Mouse (Mus musculus) testis, postnatal 14 days (tissue): ENCODE results near the gene Nkx2-3.

Source experiments
- DNase-seq: peaks from one replicate; pipeline ENCODE4 v3.0.0; 2021; ENCODE audit warnings: low spot score

The Nkx2-3 gene

DNA sequence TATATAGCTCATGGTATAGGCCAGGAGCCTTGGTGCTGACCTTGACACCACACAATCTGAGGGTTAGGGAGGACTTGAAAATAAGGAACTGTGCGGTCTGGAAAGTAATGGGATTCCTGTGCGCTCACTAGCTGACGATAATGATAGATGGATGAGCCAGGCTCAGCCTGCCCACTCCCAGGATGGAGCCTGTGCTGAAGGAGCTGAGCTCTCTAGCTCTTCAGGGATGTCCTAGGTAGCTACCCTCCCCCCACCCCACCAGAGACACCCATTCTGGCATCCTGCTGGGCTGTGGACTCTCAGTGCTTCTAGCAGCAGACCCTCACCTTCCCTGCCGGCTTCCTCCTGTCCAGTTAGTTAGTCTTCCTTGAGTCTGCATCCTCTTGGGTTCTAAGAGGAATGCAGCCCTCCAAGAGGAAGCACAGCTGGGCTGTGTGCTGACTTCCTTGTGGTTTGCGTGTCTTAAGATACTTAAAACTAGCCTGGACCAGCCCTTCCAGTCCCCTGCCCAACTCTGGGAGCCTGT is 6.4 kb downstream of the Nkx2-3 start:
- no peak for DNase-seq

DNA sequence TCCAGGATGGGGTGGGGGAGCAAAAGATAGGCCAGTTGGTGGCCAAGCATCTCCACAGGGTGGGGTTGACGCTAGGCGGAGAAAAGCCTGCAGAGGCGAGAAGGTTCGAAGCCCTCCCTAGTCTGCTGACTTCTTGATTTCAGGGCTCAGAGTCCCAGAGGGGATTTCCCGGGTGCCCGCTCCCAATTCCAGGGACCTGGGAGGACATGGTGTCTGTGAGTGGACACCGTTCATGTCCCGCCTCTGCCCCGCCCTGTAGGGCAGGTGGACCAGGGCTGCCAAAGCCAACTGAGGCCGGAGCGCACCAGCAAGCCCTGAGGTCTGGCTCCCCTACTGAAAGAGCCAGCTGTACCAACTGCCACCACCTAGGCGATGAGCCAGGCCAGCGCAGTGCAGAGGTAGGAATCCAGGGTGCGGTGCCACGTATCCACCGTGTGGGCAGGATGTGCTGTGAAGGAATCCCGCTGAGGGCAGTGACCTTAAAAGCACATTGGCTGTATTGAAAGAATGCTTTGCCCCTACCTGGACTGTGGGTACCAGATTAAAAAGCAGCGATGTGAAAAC is 7.9 kb downstream of the Nkx2-3 start:
- no peak for DNase-seq

DNA sequence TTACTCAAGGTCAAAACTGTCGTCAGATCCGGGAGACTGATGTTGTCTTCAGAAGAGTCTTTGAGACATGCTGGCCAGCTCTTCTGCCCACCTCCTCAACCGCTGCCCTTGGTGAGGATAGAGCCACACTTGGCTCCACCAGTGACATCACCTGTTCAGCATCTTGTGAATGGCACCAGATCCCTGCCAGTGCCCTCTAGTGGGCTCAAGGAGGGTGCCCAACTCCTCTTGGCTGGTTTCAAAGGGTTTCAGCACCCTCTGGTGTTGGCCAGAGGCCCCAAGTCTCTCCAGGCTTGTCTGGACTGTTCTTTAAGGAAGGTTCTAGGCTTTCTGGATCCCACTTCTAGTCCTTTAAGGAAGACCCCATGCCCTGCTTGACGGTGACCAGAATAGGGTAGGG is 11.8 kb downstream of the Nkx2-3 start:
- DNase-seq = no peak

DNA sequence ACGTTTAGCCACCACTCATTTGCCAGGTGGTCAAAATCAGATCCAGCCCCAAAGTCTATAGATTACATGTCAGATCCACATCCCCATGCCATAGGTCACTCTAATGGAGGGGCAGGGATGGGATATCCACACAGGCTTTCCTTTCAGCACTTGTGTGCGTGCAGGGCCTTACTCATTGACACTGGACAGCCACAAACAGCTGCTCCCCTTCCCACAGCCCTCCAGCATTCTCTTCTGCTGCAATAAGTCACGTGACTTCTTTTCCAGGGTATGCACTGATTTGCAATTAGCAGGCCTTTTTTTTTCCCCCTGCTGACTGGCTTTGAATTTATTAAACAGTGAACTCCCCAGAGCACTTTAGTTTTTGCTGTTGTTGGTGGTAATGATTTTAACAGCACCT is 14.0 kb downstream of the Nkx2-3 start:
- no peak for DNase-seq

DNA sequence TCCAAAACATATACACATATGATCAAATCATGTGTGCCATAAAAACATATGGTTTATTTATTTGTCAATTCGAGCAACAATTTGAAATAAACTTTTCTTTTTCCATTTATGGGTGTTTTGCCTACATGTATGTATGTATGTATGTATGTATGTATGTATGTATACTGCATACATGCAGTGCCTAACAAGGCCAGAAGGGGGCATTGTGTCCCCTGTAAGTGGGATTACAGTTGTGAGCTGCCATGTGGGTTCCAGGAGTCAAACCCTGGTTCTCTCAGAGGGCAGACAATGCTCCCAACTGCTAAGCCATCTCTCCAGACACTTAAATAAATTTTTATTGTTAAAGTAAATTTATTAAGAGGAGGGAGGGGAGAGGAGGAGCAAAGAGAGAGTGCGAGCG is 15.2 kb downstream of the Nkx2-3 start:
- no peak for DNase-seq

DNA sequence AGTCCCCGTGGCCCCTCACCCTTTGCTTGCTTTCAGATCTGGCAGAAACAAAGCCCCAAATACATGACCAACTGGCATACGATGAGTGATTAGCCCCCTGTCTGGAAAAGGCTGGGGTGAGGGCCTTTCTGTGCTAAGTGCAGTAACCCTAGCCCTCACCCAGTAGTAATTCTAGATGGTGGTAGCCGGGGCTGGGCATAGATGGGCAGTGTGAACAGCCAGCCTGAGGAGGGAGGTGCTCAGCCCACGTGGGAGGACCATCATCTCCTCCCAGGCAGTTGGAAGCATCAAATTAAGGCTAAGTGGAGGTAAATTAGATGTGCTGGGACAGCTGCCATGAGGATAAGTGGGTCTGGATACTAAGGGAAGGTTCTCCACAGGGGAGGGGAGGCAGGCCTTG is 17.0 kb downstream of the Nkx2-3 start:
- no peak for DNase-seq

DNA sequence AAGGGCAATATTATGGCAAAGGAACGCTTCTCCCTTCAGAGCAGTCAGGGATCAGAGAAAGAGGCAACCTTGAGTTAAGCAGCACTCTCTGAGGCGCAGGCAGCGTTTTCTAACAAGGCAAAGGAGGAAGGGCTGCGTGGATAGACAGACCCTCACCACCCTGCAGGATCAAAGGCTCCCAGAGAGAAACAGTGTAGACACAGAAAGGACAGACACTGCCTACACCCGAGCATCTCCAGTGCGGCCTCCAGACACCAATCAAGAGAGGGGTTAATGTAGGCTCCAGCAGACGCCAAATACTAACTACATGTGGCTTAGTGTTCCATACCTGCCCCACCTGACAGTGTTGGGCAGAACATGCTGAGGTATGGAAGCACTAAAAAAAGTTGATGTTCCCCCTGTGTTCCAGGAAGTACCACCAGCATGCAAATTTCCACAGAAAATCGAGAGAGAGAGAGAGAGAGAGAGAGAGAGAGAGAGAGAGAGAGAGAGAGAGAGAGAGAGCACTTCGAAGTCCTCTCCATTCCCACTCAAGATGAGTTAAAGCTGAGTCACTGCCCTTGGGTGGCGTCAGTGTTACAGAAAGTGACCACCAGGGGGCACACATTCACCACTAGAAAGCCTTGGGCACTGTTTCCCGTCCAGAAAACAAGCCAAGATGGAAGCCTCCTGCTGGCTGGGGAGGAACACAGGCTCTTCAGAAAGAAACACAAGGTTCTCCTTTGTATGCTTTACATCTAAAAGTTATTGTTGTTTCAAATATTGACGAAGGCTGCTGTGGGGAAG is 18.5 kb downstream of the Nkx2-3 start:
- DNase-seq = peak; percentile 76

DNA sequence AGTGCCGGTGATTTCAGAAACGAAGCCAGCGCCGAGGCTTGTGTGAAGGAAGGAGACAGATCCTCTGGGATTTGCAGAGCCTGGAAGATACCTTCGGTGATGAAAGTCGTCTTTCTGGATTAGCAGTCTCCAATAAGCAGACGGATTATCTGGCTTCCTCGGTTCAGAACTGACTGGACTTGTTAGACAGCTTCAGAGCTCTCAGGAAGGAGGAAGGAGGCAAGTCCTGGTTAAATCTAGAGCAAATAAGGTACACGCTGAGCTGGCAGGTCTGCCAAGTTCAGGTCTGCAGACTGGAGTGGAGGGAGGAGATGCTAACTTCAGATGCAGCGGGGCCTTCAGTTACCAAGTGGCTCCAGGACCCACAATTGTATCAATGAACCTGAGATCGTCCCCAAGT is 29.7 kb downstream of the Nkx2-3 start:
- no peak for DNase-seq

DNA sequence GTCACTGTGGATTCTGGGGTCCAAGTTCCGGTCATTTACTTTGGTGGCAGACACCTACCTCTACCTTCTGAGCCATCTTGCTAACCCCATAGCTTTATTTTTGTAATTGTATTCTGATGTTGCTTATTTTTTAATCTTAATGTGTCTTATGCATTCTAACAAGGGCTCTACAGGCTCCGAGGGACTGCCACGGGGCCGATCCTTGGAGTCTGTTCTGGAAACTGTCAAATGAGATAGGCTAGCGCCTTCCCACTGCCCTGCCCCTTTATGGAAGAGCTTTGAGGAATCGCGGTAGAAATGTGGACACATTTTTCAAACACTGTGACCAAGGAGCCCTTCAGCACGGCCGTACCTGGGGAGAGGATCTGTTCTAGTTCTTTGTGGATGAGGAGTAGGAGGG is 30.7 kb downstream of the Nkx2-3 start:
- no peak for DNase-seq

DNA sequence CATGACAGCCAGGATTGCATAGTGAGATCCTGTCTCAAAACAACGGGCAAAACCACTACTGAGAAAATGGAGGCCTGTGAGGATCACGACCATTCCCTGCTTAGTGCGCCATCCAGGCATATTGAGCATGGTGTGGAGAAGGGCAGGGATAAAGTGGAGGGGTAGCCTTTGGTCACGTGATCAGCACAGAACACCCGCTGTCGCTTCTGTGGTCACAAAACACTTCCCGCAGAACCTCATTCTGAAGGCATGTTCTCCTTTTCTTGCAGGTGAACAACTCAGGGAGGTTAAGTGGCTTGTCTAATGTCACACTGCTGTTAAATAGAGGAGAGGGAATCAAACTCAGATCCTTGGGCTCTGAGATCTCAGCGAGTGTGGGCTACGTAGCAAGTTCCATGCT is 33.4 kb downstream of the Nkx2-3 start:
- no peak for DNase-seq

DNA sequence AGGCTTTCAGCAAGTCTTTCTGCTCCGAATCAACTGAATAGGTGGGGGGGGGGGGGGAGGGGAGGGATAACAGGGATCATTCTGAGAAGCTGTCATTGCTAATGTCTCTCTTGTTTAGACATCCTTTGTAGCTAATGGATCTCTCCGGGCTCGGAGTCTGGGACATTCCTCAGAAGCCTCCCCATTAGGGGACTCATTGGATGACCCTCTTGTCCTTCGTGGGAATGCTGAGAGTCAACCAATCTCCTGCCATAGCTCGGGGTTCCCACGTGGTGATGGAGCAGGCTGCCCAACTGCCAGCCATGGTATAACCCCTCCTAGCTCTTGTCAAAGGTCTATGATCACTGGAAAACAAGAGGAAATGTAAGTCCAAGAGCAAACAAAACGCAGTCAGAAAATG is 34.7 kb downstream of the Nkx2-3 start:
- DNase-seq = no peak

DNA sequence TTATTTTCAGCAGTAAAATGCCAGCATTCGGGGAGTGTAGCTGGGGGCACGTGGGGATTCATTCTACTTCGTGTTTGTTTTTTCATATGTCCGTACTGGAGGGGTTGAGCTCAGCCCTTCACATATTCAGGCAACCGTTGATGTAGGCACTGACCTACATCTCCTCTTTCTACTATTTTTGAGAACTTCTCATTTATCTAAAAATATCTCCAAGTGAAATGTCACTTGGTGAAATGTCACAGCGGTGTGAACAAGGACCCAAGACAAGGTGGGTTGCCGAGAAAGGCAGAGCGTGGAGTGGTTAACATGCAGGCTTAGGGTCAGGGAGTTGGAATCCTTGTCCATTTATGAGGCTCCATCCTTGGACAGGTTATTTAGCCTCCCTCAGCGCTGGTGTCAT is 35.1 kb downstream of the Nkx2-3 start:
- DNase-seq = no peak

DNA sequence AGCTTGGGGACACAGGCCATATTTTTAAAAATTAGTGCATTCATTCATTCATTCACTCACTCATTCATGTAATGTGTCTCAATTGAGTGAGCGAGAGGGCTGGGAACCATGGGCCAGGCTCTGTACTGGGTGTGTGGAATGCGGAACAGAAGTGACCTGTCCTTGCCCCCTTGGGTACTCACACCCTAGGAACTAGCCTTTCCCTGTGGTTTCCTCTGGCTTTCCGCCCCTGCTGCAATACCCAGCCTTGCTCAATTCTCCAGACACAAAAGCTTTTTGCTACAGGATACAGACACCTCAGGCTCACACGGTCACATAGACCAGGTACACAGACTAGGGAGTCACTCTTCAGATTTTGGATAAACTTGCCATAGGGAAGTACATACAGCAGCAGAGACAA is 36.2 kb downstream of the Nkx2-3 start:
- no peak for DNase-seq

DNA sequence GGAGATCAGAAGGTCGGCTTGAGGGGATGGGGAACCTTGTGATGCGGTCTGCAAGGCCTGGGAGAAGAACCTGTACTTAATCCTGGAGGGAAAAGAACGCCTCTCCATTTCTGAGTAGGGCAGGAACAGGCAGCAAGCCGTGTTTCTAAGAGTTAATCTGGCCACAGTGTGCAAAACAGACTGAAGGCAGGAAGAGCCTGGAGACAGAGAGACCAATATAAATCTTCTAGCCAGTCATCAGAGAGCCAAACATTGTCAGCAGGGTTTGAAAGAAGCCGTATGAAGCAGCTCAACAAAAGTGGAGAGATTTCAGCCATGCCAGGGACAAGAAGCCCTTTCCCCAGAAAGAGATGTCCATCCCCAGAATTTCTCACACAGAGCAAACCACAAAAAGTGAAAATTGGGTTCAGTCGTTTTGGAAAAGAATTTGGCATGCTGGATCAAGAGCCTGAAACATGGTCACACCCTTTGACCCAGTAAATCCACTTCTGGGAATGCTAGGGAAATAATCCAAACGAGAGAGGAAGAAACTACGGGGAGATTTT is 39.2 kb downstream of the Nkx2-3 start:
- no peak for DNase-seq

DNA sequence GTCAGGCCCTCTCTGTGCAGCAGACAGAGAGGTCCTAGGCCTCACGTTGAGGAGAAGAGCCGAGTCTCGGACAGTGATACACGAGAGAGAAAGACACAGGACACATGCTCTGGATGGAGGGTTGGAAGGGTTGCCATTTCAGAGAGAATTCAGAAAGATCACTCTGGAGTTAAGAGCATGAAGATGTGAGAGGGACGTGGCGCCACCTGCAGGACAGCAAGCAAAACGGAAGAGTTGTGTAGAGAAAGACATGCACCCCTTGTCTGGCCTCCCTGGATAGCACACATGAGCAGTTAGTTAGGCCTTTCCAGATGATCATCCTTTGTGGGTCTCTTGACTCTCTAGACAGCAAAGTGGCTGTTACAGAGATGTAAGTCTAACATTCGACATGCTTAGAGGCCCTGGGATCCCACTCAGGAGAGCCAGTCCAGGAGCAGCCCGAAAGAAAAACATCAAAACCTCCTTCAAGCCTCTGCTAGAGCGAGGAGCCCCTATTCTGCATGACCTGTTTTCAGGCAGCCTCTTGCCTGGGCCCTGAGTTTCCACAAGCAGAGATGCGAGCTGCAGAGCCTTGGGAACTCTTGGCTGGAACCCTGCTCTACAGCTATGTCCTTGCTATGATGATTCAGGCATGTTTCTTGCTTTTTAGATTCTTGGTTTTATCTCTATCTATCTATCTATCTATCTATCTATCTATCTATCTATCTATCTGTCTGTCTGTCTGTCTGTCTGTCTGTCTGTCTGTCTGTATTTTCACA is 43.8 kb downstream of the Nkx2-3 start:
- DNase-seq = no peak

DNA sequence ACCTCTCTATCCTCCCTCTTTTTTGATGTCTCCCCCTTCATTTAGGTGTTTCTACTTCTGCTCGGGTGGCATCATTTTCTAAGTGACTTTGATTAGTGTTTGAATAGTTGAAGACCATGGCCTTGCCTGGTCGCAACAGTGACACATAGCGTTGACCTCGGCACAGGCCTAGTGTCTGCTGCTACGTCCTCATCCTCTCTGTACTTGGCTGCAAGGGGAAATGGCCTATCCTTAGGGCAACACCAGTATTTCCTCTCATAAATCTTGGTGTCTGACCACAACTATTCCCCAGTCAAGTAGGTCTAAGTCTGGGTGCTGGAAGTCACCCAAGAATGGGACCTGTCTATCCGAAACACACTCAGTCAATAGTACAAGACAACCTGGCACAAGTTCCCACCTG is 47.5 kb downstream of the Nkx2-3 start:
- no peak for DNase-seq

DNA sequence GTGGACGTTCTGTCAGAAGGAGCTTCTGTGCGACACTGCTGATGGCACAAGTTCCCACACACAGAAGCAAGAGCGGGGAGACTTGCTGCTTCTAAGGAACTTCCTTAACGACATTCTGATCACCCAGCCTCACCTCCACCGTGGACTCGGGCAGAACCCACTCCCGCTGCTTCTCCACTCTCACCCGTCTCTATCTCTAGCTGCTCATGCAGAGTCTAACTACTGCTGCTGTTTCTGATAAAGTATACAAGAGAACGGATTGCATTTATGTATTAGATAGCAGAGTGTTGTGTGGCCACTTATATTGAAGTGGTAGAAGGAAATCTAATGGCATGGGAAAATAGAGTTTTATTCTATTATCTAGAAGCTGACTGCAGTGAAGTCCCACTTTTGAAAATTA is 48.6 kb downstream of the Nkx2-3 start:
- no peak for DNase-seq

DNA sequence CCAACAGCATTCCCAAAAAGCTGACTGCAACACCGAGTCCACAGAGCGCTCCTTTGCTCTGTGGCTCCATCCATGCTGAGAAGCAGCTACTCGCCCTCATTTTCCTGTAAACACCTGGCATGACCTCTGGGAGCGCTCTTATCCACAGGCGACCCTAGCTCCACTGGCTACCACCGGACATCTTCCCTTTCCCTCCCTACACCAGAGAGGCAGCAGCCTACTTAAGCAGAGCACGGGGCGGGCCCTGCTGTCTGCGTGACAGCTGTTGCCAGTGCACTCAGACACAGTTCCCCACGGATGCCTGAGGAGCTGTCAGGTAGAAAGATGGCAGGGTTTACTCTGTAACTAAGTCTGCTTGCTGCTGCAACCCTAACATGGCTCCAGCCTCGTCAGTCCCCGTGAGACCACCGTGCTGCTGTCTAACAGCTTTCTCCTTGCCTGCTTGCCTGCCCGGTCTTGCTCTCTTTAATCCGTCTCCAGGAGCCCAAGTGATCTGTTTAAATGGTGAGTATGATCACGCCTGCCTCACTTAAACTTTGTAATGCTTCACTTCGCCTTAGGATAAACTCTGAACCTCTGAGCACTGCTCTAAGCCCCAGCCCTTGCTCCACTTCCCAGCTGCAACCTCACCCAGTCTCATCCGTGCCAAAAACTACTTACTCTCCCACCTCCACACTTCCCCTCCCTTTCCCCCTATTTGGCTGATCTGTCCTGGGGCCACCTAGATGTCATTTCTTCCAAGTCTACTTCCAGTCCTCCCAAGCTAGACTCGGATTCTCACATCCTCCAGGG is 50.2 kb downstream of the Nkx2-3 start:
- no peak for DNase-seq

DNA sequence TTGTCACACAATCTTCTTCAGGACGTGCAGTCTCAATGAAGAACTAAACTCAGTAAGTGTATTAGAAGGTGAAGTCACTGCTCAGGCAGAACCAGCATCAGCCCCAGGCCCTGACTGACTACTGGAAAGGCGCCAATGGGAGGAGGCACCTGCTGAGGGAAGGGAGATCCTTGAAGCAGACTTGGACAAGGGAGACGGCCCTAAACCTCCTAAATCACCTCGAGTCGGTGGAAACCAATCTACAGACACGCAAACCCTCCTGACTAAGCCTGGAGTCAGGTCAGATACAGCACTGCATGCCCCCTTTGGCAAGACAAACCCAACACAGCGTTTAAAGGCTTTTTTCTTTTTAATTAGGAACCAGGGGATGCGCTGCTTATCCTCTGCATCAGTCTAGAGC is 51.3 kb downstream of the Nkx2-3 start:
- DNase-seq = no peak
